8 mouse cellular contexts compared by ENCODE assay signal in the genomic region with DNA sequence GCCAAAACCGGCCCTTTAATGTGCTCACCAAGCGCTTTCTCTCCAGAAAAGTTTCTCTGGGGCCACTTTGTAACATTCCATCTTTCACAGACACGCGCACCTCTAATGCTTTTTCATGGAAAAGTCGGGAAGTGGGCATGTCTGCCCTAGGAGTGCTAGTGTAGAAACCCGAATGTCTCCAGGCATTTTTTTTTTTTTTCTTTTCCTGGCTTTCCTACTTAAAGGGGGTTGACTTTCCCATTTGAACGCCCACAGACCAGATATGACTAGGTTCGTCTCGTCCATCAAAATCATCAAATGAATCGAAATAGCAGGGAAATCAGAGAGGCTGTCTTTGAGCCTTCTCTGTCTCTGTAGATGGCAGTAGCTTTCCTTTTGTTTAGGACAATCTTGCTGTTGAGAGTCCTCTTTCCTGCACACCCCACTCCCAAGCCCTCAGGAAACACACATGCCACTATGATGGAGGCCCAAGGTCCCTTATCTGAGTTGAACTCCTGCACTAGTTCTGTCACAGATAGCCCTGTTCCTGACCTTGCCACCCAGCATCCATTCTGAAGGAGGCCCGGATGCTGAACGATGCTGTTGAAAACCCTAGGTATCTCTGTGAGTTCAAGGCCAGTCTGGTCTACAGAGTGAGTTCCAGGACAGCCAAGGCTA. TPM values are rescaled to one million over a fixed set of nuclear protein-coding genes. Genes with fewer than 3 reads are reported as not detected.
DNase-seq lines count a peak whose midpoint lies in the region; ATAC-seq and TF ChIP-seq lines count a peak whose summit lies in the region.
"Had no signal": no experiment of that assay in that cellular context is flagged by ENCODE, and none has a peak within 500 bp of the region (broad histone marks: within the 10 kb centered on the region; RNA-seq: fewer than 3 reads in every experiment).

No protein-coding gene starts in this region.

- no peak for ATAC-seq in embryonic facial prominence, embryonic 11.5 days (replicated peaks; ENCODE audit: insufficient number of reproducible peaks, low FRiP score, low TSS enrichment, low read depth)
- ATAC-seq in liver, postnatal 0 days = no peak; the same call in 1 of the 2 replicates

- TF ChIP-seq POLR2A in CH12.LX (IDR thresholded peaks at IDR 0.05; ENCODE audit: low read depth, low read length) = peak; percentile 70
- TF ChIP-seq POLR2A in small intestine, adult 2 months (IDR thresholded peaks at IDR 0.05; ENCODE audit: low read depth, low read length) = no peak

- H3K36me3 ChIP-seq in CH12.LX (replicated peaks in 1 of 2; ENCODE audit: control insufficient read depth in 1 of 2, insufficient read depth in 1 of 2, low read length in 1 of 2) = peaks cover 0 to 11% of the 10 kb centered on the region in 2 experiments
- H3K36me3 ChIP-seq in embryonic facial prominence, embryonic 11.5 days (replicated peaks; ENCODE audit: control insufficient read depth, insufficient read depth, low read depth, low read length) = peaks cover 2% of the 10 kb centered on the region; the same call in 1 of the 2 replicates
- peaks cover 7% of the 10 kb centered on the region for H3K36me3 ChIP-seq in liver, postnatal 0 days (replicated peaks; ENCODE audit: insufficient read depth, low read length)
- peaks cover 2% of the 10 kb centered on the region; the same call in 1 of the 2 replicates for H3K36me3 ChIP-seq in small intestine, adult 2 months (ENCODE audit: control insufficient read depth, insufficient read depth, low read length)

- H3K9me3 ChIP-seq in CH12.LX (replicated peaks; ENCODE audit: low read length) = no peaks in the 10 kb centered on the region
- H3K9me3 ChIP-seq in embryonic facial prominence, embryonic 11.5 days (replicated peaks; ENCODE audit: control insufficient read depth, low read length) = no peaks in the 10 kb centered on the region
- no peaks in the 10 kb centered on the region for H3K9me3 ChIP-seq in liver, postnatal 0 days (ENCODE audit: low read length)

- peak overlapping the region; percentile 43 to 96 (median 63) for H3K4me3 ChIP-seq in CH12.LX (replicated peaks in 1 of 3; ENCODE audit: low read depth in 2 of 3, low read length in 2 of 3, poor library complexity in 1 of 3)
- peak overlapping the region; percentile 98 for H3K4me3 ChIP-seq in embryonic facial prominence, embryonic 11.5 days (ENCODE audit: low read depth, low read length)
- peak overlapping the region; percentile 93 for H3K4me3 ChIP-seq in liver, postnatal 0 days (ENCODE audit: low read depth, low read length)
- H3K4me3 ChIP-seq in small intestine, adult 2 months (ENCODE audit: low read depth, low read length) = peak overlapping the region; percentile 96

- H3K79me2 ChIP-seq in CH12.LX (replicated peaks; ENCODE audit: control insufficient read depth, extremely low read depth, insufficient read depth, poor library complexity, severe bottlenecking) = peaks cover 39% of the 10 kb centered on the region

- peaks cover 2 to 25% of the 10 kb centered on the region in 2 experiments; a peak in 3 of 4 replicates for H3K4me1 ChIP-seq in CH12.LX (ENCODE audit: control insufficient read depth in 1 of 2, insufficient read depth in 2 of 2)
- peaks cover 4% of the 10 kb centered on the region for H3K4me1 ChIP-seq in embryonic facial prominence, embryonic 11.5 days (ENCODE audit: control insufficient read depth, insufficient read depth, low read length)
- peaks cover 21% of the 10 kb centered on the region for H3K4me1 ChIP-seq in liver, postnatal 0 days (ENCODE audit: insufficient read depth)
- peaks cover 13% of the 10 kb centered on the region for H3K4me1 ChIP-seq in small intestine, adult 2 months (ENCODE audit: control insufficient read depth, insufficient read depth, insufficient read length, low read length)

- no peak for TF ChIP-seq EP300 in CH12.LX (IDR thresholded peaks at IDR 0.05; ENCODE audit: low read length)
- peak; percentile 55; the same call in 1 of the 2 replicates for TF ChIP-seq EP300 in liver, postnatal 0 days (IDR thresholded peaks at IDR 0.05; ENCODE audit: low read depth)

- WGBS in embryonic facial prominence, embryonic 11.5 days = 20% methylated on average over 12 of the region's 12 CpGs
- WGBS in liver, postnatal 0 days (ENCODE audit: insufficient replicate concordance) = 8% methylated on average over 12 of the region's 12 CpGs
- WGBS in small intestine, adult 2 months = 5% methylated on average over 12 of the region's 12 CpGs

- in situ Hi-C loops in CH12.LX (cut with MboI; ENCODE audit: low pct_ligation_motif_present, low pct_unique_long_range_greater_than_20kb, low sequenced_read_pairs) = no loop called here

- H3K9ac ChIP-seq in CH12.LX (ENCODE audit: insufficient read depth, low read depth) = peak overlapping the region; percentile 98
- H3K9ac ChIP-seq in embryonic facial prominence, embryonic 11.5 days (replicated peaks; ENCODE audit: low read length) = peak overlapping the region; percentile 99
- peak overlapping the region; percentile 63 for H3K9ac ChIP-seq in liver, postnatal 0 days (replicated peaks)

- no peak for TF ChIP-seq CTCF in CH12.LX (conservative IDR thresholded peaks at IDR 0.05 in 1 of 2, IDR thresholded peaks at IDR 0.05 in 1 of 2; ENCODE audit: low read depth in 2 of 2, low read length in 2 of 2)
- TF ChIP-seq CTCF in liver, postnatal 0 days (IDR thresholded peaks at IDR 0.05; ENCODE audit: low read depth) = no peak
- TF ChIP-seq CTCF in small intestine, adult 2 months (IDR thresholded peaks at IDR 0.05; ENCODE audit: extremely low read depth, insufficient read length, insufficient replicate concordance, low read depth, low read length) = no peak

- dilution Hi-C loops in CH12.LX (cut with MboI; ENCODE audit: extremely low pct_ligation_motif_present, extremely low pct_unique_long_range_greater_than_20kb, low sequenced_read_pairs) = no loop called here

- DNase-seq in B cell, adult 2 months = peak; percentile 27 to 33
- peak; percentile 39 for DNase-seq in CH12.LX (ENCODE audit: extremely low read depth)
- DNase-seq in embryonic facial prominence, embryonic 11.5 days (ENCODE audit: low spot score) = no peak
- DNase-seq in heart, postnatal 4 days = peak; percentile 15
- DNase-seq in liver, postnatal 0 days = peak; percentile 34
- no peak for DNase-seq in right cerebral cortex, adult 18-20 months

- H3K4me2 ChIP-seq in CH12.LX (ENCODE audit: insufficient read depth, low read depth, poor library complexity, severe bottlenecking) = peak overlapping the region; percentile 92
- H3K4me2 ChIP-seq in embryonic facial prominence, embryonic 11.5 days (ENCODE audit: low read depth, low read length) = peak overlapping the region; percentile 37
- peak overlapping the region; percentile 88 for H3K4me2 ChIP-seq in liver, postnatal 0 days (ENCODE audit: low read depth, low read length)

- H3K27me3 ChIP-seq in CH12.LX (replicated peaks) = no peaks in the 10 kb centered on the region
- no peaks in the 10 kb centered on the region for H3K27me3 ChIP-seq in embryonic facial prominence, embryonic 11.5 days (ENCODE audit: control insufficient read depth, insufficient read depth, low read length)
- no peaks in the 10 kb centered on the region for H3K27me3 ChIP-seq in liver, postnatal 0 days (ENCODE audit: insufficient read depth, low read length)
- no peaks in the 10 kb centered on the region for H3K27me3 ChIP-seq in small intestine, adult 2 months (ENCODE audit: control insufficient read depth, insufficient read depth, low read length)

- no peak for TF ChIP-seq RAD21 in CH12.LX (IDR thresholded peaks at IDR 0.05; ENCODE audit: low read depth, low read length)

- H3K27ac ChIP-seq in CH12.LX (ENCODE audit: insufficient read depth, low read depth) = peak overlapping the region; percentile 95
- H3K27ac ChIP-seq in embryonic facial prominence, embryonic 11.5 days (replicated peaks; ENCODE audit: low read depth, low read length) = peak overlapping the region; percentile 95
- H3K27ac ChIP-seq in liver, postnatal 0 days (ENCODE audit: low read depth) = peak overlapping the region; percentile 97
- H3K27ac ChIP-seq in small intestine, adult 2 months (ENCODE audit: insufficient read depth, low read depth, low read length) = peak overlapping the region; percentile 75

TF ChIP-seq in CH12.LX, 34 proteins besides CTCF, POLR2A, EP300 and RAD21 (continues in another document):
- TF ChIP-seq E2F4 (IDR thresholded peaks at IDR 0.05; ENCODE audit: insufficient replicate concordance, low read depth, low read length) (no peak), CHD2 (IDR thresholded peaks at IDR 0.05; ENCODE audit: low read length) (no peak), MAX (IDR thresholded peaks at IDR 0.05; ENCODE audit: low read length) (no peak), ZC3H11A (IDR thresholded peaks at IDR 0.05; ENCODE audit: low read depth, low read length) (no peak), HCFC1 (IDR thresholded peaks at IDR 0.05; ENCODE audit: low read depth, low read length) (no peak), KAT2A (IDR thresholded peaks at IDR 0.05; ENCODE audit: insufficient replicate concordance, low read length) (no peak), NRF1 (IDR thresholded peaks at IDR 0.05; ENCODE audit: low read depth, low read length) (no peak), USF2 (conservative IDR thresholded peaks at IDR 0.05; ENCODE audit: low read depth, low read length) (no peak), MYC (IDR thresholded peaks at IDR 0.05; ENCODE audit: low read depth, low read length) (no peak; the same call in 1 of the 2 replicates), NELFE (IDR thresholded peaks at IDR 0.05; ENCODE audit: low read depth, low read length) (peak; percentile 13; the same call in 1 of the 2 replicates), USF1 (IDR thresholded peaks at IDR 0.05; ENCODE audit: low read depth, low read length) (no peak), MAFK (IDR thresholded peaks at IDR 0.05; ENCODE audit: insufficient replicate concordance, low read length) (no peak), JUND (conservative IDR thresholded peaks at IDR 0.05; ENCODE audit: low read depth, low read length) (no peak), SIN3A (IDR thresholded peaks at IDR 0.05; ENCODE audit: low read length) (peak; percentile 75; the same call in 1 of the 2 replicates), UBTF (IDR thresholded peaks at IDR 0.05; ENCODE audit: low read depth, low read length) (no peak)

RNA-seq across cellular contexts. Expression of gene Srrm1, which starts 0.8 kb away (rescaled TPM):
- total RNA-seq in CH12.LX (2012; rRNA removed) (23.6 and 26.0 TPM in 2 replicates), CH12.LX (2014; rRNA removed) (12.3 and 14.2 TPM in 2 replicates)
- 171 and 180 TPM in 2 replicates for polyA plus RNA-seq in CH12.LX (2012; ENCODE audit: insufficient read length, low read depth)
- polyA plus RNA-seq in embryonic facial prominence, embryonic 11.5 days (2014; fragmentation: Nextera tagmentation; extraction: Ambion mirVana) = 245 and 269 TPM in 2 replicates
- total RNA-seq in heart, postnatal 4 days (2021) = 100 to 1,000 TPM; 132 to 135 TPM
- 79.3 and 90.6 TPM in 2 replicates for polyA plus RNA-seq in liver, postnatal 0 days (2015; fragmentation: Nextera tagmentation; extraction: Ambion mirVana)
- 7.4 and 12.2 TPM in 2 replicates for polyA plus RNA-seq in small intestine, adult 2 months (2012; rRNA removed)

RNA-seq across cellular contexts. Expression of gene Ncmap, which starts 44.1 kb away (rescaled TPM):
- not detected in 2 replicates for total RNA-seq in CH12.LX (2012; rRNA removed)
- total RNA-seq in CH12.LX (2014; rRNA removed) = not detected in 2 replicates
- polyA plus RNA-seq in CH12.LX (2012; ENCODE audit: insufficient read length, low read depth) = not detected in 2 replicates
- 0.72 and 1.3 TPM in 2 replicates for polyA plus RNA-seq in embryonic facial prominence, embryonic 11.5 days (2014; fragmentation: Nextera tagmentation; extraction: Ambion mirVana)
- under 1 TPM; 0.62 to 0.77 TPM for total RNA-seq in heart, postnatal 4 days (2021)
- polyA plus RNA-seq in liver, postnatal 0 days (2015; fragmentation: Nextera tagmentation; extraction: Ambion mirVana) = 0.12 and 0.14 TPM in 2 replicates
- 2.2 and 7.2 TPM in 2 replicates for polyA plus RNA-seq in small intestine, adult 2 months (2012; rRNA removed)
- total RNA-seq: hematopoietic stem cell, adult 5-6 weeks had no signal

Comparison
In these comparisons a context has a peak if more than half of its experiments do, and no peak if none do; other contexts are left out.
1. DNase-seq: peak in B cell, adult 2 months (2 of 2), CH12.LX (single experiment), heart, postnatal 4 days (single experiment) and liver, postnatal 0 days (single experiment); none in embryonic facial prominence, embryonic 11.5 days (single experiment) and right cerebral cortex, adult 18-20 months (single experiment).
2. H3K4me2 ChIP-seq: peak in every context shown above with its lines; median percentile 92 in CH12.LX; 88 in liver, postnatal 0 days; 37 in embryonic facial prominence, embryonic 11.5 days.
3. Peak in every context shown above with its lines, with median percentiles within 50 percentile points of each other: H3K27ac ChIP-seq, H3K4me3 ChIP-seq and H3K9ac ChIP-seq.